Mouse (Mus musculus): ENCODE measurements around the gene Abo.
"Not testable (repeated sequence)": the region's sequence is repeated elsewhere in the genome, so short reads cannot be mapped to it uniquely, and the experiment has no call there.

Gene Abo

GRCm38 (mm10) chr2:26864879-26865278, at the start of gene Abo:
Gene Abo (minus strand): TSS chr2:26864979.
- no peak for DNase-seq (ENCODE audit: low read depth, low spot score)

- DNase-seq (ENCODE audit: low read depth, low spot score) = no peak
Measured at GRCm38 (mm10) chr2:26914148-26914941, 49.6 kb upstream of the Abo start.

- DNase-seq (ENCODE audit: low read depth, low spot score) = no peak
Measured at GRCm38 (mm10) chr2:26913416-26914147, 48.8 kb upstream of the Abo start.

- DNase-seq (ENCODE audit: low read depth, low spot score) = no peak
Measured at GRCm38 (mm10) chr2:26912253-26912770, 47.5 kb upstream of the Abo start.

- peak; percentile 57 for DNase-seq (ENCODE audit: low read depth, low spot score)
Measured at GRCm38 (mm10) chr2:26910994-26911765, 46.4 kb upstream of the Abo start.

- DNase-seq (ENCODE audit: low read depth, low spot score) = peak; percentile 98
Measured at GRCm38 (mm10) chr2:26910124-26910993, 45.6 kb upstream of the Abo start, which contains the start of the genes Med22 and Rpl7a. Gene Med22 (minus strand): TSS chr2:26910677. Gene Rpl7a (plus strand): TSS chr2:26910764.

- peak; percentile 27 for DNase-seq (ENCODE audit: low read depth, low spot score)
Measured at GRCm38 (mm10) chr2:26909387-26909784, 44.6 kb upstream of the Abo start.

GRCm38 (mm10) chr2:26908710-26909386, 44.1 kb upstream of the Abo start:
- no peak for DNase-seq (ENCODE audit: low read depth, low spot score)

GRCm38 (mm10) chr2:26907109-26907508, 42.3 kb upstream of the Abo start:
- DNase-seq (ENCODE audit: low read depth, low spot score) = peak; percentile 77

- no peak for DNase-seq (ENCODE audit: low read depth, low spot score)
Measured at GRCm38 (mm10) chr2:26906431-26906830, 41.7 kb upstream of the Abo start.

GRCm38 (mm10) chr2:26905936-26906335, 41.2 kb upstream of the Abo start:
- DNase-seq (ENCODE audit: low read depth, low spot score) = no peak

GRCm38 (mm10) chr2:26903311-26903710, 38.5 kb upstream of the Abo start:
- DNase-seq (ENCODE audit: low read depth, low spot score) = peak; percentile 61

- DNase-seq (ENCODE audit: low read depth, low spot score) = peak; percentile 97
Measured at GRCm38 (mm10) chr2:26902467-26903220, 37.9 kb upstream of the Abo start, which contains the start of gene Surf6. Gene Surf6 (minus strand): TSS chr2:26902879.

- no peak for DNase-seq (ENCODE audit: low read depth, low spot score)
Measured at GRCm38 (mm10) chr2:26901834-26902400, 37.1 kb upstream of the Abo start.

- DNase-seq (ENCODE audit: low read depth, low spot score) = peak; percentile 58
Measured at GRCm38 (mm10) chr2:26900731-26901130, 36.0 kb upstream of the Abo start.

GRCm38 (mm10) chr2:26895898-26896297, 31.1 kb upstream of the Abo start:
- no peak for DNase-seq (ENCODE audit: low read depth, low spot score)

- DNase-seq (ENCODE audit: low read depth, low spot score) = not testable (repeated sequence)
Measured at GRCm38 (mm10) chr2:26886170-26886569, 21.4 kb upstream of the Abo start.

GRCm38 (mm10) chr2:26885541-26885940, 20.8 kb upstream of the Abo start:
- DNase-seq (ENCODE audit: low read depth, low spot score) = not testable (repeated sequence)

- no peak for DNase-seq (ENCODE audit: low read depth, low spot score)
Measured at GRCm38 (mm10) chr2:26878571-26878970, 13.8 kb upstream of the Abo start.
